Mouse (Mus musculus): ENCODE data around the gene Ecel1.
A peak's percentile ranks its signal among the peaks of the same experiment; 100 is the strongest.

The Ecel1 gene

DNA sequence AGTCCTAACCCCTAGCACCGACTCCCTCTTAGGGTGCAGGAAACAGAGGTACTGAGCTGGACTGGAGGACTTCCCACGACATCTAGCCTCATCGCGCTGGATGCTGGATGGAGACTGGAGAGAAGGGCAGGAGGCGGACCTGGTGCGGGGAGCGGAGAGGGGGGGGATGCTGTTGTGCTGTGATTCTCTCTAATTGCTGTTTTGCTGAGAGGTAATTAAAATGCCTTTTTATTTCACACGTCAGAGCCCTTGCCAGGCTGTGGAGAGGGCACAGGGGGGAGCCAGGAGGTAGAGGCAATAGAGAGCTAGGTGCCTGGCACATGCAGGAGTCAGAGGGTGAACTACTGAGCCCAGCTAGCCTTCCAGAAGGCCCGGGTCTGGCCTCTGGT, 8.5 kb upstream of the Ecel1 start:
- no peak for DNase-seq

DNA sequence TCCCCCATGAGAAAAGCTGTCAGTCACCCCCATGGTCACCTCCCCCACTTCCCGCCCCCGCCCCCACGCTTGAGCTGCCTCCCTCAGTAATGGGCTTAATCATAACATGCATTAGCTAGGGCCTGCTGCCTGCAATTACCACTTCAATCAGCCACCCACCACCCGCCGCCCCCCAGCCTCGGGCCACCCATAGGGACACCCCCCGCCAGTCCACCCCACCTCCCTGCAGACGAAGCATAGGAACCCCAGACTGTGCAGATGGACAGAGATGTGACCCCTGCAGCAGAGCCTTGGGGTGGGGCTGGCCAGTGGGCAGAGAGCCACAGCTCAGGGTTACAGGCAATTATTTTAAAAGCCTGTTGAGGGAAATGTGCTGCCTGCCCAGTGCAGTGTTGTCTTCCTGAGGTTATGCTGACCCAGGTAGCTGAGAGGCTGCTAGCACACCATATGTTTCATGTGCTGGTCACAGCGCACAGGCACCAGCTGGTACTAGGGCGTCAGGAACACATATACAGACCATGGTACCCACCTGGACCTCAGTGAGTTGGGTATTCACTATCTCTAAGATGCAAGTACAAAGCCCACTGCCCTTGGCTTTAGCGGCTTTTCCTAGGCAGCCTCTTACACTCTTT, 8.0 kb upstream of the Ecel1 start:
- no peak for DNase-seq

DNA sequence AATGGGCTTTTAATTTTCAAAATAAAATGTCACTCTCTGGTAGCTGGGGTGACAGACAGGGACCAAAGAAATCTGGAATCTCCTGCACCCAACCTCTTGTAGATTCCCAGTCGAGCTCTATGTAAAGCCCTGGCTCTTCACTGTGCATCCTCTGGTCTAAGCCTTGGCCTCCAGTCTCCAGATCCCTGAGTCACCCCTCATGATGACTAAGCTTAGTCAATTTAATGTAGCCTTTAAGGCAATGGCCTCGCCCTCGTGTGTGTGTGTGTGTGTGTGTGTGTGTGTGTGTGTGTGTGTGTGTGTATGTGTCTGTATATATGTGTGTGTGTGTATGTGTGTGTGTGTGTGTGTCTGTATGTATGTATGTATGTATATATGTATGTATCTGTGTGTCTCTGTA, 3.1 kb upstream of the Ecel1 start:
- DNase-seq: no peak

DNA sequence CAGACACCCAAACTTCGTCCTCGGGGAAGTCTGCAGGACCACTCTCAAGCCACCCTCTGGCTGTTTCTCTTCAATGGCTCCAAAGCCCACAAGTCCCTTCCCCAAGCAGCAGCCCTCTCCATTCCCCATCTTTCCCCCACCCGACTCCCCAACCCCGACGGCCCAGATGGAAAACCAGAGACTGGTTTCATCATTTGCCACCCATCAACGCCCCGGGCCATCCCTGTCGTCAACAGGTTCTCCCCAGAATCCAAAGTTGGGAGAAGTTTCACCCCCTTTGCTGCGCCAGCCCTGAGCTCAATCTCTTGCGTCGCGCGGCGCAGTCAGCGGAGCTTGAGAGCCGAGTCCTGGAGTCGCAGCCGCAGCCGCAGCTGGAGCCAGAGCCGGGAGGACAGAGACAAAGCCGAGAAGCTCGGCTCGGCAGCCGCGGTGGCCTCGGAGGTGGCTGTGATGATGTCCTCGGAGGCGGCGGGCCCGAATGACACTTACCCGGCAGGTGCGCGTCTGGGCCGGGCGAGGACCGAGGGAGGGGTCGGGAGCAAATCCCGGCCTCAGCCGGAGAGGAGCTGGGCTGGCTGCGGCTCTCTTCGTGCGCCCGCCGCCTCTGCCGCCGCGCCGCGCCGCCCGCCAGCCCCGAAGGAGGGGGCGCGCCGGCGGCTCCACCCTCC, 656 bp downstream of the Ecel1 start:
- no peak for DNase-seq

DNA sequence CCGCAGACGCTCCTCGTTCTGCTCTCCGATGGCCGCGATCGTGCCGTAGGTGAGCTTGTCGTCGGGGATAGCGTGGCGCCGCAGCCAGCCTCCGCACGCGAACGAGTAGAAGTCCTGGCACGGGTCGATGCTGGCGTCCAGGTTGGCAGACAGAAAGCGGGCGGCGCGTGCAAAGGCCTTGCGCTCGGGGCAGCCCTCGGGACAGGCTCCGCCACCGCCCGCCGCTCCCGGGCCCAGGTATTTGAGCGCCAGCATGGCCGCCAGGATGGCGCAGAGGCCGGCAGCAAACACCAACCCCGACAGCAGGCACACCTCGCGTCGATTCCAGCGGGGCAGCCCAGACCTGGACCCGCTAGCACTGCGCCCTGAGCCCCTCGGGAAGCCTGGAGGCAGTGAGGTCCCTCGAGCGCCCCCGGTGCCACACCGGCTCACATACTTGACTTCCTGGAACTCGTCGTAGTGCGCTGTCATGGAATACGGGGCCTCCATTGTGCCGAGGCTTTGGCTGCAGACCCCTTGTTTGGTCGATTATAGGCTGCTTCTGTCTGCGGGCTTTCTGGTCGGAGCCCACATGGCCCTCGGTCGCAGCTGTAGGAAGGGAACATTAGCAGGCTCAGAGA, 1.7 kb downstream of the Ecel1 start:
- no peak for DNase-seq

DNA sequence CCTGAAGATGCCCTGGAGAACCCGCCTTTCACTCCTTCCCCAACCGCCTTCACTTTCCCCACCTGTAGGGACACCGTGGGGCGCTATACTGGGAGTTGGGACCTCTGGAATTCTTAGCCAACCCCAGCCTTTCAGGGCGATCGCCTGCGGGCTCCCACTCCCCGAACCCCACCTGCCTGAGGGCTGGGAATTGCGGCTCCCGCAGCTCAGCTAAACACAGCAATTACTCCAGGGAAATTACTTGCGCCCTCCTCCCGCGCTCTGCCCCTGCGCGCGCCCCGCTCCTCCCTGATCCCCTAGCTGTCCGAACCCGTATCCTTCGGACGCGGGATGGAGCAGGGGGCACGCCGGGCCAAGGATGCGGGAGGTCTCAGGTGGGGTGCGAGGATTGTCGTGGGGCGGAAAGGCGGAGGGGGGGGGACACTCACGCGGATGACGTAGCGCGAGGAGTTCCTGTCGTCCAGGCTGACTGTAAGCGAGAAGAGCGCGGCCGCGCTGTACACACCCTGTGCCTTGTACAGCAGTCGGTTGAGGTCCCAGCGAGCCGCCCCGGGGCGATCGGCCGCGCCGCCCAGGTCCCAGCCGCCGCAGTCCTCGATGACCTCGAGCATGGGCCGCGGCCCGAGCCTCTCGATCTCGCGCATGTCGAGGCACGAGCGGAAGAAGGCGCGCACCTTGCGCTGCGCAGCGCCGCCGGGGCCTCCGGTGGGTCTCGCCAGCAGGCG, 2.4 kb downstream of the Ecel1 start:
- no peak for DNase-seq

DNA sequence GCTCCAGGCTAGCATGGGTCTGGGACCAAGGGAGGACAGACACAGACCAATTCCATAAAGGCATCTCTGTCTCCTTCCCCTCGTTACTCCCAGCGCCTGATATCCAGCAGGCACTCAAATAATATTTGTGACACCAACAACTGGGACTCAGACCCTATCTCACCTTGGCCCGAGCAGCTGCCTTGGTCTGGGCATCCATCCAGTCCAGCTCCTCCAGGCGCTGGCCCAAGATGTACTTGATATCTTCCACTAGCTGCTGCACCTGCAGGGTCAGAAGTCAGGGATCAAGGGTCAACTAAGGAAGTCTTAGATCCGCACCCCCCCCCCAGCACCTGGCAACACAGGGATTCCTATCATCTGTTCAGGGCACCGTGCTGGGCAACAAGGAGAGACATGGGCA, 5.0 kb downstream of the Ecel1 start:
- no peak for DNase-seq

DNA sequence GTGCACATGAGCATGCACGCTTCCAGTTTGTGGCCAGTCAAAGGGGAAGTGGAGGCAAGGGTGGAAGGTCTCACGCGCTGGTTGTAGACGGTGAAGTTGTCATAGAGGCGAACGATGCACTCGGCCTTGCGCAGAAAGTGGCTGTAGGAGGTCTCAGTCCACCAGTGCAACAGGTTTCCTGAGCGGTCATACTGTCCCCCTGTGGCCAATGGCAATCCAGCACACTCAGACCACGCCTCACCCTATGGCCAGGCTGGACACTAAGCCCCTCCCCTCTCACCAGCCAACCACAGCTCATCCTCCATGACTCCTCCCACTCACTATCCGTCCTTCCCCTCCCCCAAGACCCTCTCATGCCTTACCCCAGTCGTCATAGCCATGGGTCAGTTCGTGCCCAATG, 6.9 kb downstream of the Ecel1 start:
- DNase-seq: no peak

DNA sequence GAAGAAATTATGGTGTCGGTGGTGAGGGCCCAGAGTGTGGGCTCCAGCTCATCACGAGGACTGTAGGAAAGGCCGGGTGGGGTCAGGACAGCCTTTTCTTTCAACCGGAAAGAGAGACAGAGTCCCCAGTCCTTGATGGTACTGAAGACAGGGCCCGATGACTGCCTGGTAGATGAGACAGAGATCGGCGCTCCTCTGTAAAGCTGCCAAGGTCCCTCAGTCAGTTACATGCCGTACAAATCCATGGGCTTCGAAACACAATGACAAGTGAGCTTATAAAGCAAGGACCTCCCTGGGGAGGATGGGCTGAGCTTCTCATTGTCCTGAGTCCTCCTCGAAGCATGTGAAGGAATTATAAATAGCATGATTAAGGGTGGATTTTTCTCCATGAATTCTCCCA, 13.2 kb downstream of the Ecel1 start:
- DNase-seq: no peak

DNA sequence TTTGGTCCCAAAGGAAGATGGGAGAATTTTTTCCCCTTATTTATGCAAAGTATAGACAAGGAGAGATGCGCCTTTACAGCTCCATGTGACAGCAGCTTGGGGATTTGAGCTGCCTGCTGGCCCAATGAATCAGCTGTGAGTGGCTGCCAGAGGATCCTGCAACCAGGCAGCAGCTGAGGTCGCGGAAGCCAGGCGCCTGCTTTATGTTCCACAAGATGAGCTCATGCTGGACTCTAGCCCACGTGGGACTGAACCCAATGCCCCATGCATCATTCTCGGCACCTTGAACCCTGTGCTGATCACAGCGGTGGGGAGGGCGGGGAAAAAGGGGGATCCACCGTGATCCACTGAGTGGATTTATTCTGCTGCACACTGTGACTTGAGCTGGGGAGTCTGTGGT, 13.9 kb downstream of the Ecel1 start:
- no peak for DNase-seq

DNA sequence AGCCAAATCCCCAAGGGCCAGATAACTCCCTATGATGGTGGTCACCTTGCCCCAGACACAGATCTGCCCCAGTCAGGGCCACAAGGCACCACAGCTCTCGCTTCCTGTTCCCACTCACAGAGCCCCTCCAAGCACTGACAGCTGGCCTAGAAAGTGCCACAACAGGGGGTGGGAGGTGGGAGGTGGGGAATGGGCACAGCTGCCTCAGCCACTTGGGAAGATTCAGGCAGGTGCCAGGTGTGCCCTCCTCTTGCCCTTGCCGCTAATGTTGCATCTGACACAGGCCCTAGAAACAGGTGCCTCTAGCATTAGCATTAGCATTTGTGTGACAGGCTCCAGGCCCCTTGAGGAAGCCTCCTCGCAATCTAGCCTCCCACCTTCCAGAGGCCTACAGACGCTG, 14.8 kb downstream of the Ecel1 start:
- DNase-seq: no peak

DNA sequence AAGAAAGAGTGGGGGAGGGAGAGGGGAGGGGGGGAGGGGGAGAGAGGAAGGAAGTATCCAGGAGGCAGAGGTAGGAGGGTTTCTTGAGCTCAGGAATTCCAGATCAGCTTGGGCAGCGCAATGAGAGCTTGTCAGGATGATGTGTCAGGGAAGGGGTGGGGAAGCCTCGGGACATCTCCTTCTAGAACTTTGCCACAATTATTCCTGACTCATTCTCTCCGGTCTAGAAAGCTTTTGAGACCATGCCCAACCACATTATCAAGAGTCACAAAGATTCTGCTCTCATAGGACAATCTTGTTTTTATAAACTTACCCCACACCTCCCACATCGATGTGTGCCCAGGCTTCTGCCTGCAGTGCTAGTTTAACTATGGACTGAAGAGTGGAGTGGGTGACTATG, 24.5 kb downstream of the Ecel1 start:
- DNase-seq: no peak

DNA sequence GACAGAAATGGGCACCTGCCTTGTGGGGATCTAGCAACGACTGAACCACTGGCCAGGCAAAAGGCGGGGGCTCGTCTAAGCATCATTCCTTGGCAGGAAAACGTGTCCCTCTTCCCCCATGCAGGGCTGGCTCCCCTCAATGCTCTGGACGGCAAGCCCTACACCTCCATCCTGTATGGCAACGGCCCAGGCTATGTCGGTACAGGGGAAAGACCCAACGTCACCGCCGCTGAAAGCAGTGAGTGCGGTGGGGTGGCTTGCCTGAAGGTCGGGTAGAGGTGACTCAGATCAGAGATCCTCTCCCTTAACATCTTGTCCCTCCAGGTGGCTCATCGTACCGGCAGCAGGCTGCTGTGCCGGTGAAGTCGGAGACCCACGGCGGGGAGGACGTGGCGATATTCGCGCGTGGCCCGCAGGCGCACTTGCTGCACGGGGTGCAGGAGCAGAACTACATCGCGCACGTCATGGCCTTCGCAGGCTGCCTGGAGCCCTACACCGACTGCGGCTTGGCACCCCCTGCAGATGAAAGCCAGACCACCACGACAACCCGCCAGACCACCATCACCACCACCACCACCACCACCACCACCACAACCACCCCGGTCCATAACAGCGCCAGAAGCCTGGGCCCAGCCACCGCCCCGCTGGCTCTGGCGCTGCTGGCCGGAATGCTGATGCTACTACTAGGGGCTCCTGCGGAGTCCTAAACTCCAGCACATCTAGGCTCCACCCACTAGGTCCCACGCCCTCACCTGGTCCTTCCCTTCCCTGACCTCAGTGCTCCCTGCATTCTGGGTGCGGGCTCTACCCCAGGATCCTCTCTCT, 28.9 kb downstream of the Ecel1 start:
- no peak for DNase-seq

DNA sequence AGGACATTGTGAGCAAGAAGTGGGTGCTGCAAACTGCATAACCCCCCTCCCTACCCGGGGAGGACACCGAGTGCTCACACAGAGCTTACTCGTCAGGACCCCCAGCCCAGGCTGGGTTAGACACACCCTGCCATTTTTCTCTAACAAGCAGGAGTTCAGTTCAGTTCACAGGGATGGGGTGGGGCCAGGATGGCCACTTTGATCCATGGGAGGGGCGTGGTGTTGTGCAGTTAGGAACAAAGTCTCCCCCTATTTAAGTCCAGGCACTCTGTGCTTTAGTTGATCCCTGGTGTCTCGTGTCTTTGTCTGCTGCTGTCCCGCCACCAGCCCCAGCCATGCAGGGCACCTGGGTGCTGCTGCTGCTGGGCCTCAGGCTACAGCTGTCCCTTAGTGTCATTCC, 31.6 kb downstream of the Ecel1 start, which contains the start of gene Akp3:
Gene Akp3 (plus strand): TSS at position 301 of the 400 bp plus-strand sequence.
- no peak for DNase-seq

DNA sequence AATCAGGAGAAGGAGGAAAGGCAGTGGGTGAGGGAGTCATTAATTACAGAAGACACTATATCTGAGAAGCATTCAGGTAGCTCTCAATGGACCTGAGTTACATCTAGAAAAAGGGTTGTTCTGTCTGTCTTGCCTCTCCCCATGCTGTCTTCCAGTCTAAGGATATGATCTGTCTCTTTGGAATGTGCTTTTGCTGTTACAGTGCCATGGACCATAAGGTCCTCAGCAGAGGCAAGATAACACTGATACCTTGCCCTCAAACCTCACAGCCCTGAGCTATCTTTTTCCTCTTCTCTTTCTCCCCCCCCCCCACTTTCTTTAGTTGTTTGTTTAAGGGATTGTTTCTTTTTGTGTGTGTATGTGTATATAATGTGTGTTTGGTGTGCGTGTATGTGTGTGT, 41.5 kb downstream of the Ecel1 start:
- no peak for DNase-seq

DNA sequence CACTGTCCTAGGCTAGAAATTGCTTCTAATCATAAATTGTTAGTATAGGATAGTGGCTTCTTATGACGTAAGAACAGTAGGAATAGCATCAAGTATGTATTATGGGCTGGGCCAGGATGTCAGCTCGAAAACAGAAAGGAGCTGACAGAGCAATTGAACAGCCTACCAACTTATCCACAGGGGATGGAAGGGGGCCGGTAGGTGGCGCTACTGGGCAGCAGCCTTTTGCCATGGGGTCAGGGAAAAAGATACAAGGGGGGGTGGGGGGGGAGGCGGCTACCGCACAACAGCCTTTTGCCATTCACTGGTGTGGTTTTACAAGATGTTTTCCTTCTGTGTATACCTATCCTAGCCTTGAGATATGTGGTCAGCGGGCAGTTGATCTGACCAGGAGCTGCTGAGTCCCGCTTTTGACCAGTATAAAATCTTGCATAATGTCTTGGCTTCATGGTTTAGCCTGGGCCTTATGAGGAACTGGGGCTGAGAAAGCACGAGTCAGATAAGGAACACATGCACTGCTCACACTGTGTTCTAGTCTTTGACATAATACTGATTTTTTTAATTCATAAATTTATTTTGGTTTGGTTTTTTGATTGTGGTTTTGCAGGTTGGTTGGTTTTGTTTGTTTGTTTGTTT, 44.5 kb downstream of the Ecel1 start:
- DNase-seq: no peak

DNA sequence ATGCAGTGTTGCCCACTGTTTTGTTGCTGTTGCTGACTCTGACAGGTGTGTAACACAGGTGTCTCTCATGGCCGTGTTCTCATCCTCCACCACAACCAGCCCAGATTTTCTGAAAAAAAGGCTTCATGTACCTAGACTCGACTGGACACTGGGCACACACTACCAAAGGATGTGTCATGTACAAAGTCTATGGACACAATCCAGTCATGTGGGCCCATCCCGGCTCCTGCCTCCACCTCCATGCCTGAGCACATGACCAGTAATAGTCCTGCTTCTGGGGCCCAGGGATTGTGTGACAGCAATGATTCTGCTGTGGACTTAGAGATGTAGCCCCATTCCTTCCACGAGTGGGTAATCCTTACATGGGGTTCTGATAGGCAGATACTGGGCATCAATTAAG, 47.8 kb downstream of the Ecel1 start:
- no peak for DNase-seq

DNA sequence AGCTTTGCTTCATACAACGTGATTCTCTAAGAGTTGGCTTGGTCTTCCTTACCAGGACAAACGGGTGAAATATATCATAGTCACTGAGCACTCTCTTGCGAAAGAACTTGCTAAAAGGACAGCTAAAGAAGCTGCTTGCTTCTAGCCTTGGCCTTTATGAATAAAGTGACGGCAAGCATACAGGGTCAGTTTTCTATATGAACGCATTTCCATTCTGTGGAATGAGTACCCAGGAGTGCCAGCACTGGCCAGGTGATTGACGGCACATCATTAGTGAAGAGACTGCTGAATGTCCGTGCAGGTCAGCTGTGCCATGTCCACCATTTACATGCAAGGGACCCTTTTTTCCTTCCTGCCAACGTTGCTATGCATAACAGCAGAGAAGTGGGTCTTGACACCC, 49.8 kb downstream of the Ecel1 start:
- no peak for DNase-seq

DNA sequence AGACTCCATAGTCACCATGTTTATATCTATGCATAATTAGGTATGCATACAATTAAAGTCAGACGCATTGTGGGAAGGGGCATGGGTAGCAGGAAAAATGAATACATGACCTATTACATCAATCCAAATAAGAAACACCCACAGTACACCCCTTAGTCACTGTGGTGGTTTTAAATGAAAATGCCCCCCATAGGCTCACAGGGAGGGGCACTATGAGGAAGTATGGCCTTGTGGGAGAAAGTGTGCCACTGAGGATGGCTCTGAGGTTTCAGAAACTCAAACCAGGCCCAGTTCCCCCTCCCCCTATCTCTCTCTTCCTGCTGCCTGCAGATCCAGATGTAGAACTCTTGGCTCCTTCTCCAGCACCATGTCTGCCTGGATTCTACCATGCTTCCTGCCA, 52.4 kb downstream of the Ecel1 start:
- no peak for DNase-seq

DNA sequence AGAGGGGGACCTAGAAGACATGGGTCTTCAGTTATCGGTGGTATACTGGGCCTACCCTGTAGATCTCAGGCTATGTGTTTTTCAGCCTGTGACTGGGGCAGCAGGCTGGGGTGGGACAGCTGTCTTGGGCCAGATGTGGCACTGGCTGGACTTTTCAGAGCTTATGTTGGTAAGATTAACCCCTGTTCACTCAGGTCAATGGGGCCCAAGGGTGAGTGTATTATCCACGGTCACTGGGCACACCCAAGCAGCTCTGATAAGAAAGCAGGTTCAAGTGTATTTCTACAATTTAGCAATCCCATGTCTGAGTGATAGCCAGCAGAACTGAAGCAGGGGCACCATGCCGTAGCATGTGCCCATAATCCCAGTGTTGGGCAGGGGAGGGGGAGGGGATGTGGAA, 54.2 kb downstream of the Ecel1 start:
- DNase-seq: no peak

DNA sequence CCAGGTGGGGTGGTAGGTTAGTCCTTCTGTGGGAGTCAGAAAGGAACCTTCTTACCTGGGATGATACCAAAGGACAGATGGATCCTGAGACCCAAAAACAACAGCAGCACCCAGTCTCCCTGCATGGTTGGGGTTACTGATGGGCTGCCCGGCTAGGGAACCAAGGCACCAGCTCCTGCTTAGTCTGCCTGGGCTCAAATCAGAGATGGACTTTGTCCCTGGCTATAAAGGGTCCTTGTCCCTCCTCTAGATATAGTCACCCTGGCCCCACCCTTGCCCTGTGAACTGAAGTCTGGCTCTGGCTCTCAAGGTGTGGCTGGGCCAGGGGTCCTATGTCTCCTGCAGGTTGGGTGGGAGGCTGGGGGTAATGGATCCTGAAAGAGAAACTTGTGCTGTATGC, 54.9 kb downstream of the Ecel1 start, which contains the start of gene Alpi:
Gene Alpi (minus strand): TSS at position 196 of the 400 bp plus-strand sequence.
- no peak for DNase-seq

DNA sequence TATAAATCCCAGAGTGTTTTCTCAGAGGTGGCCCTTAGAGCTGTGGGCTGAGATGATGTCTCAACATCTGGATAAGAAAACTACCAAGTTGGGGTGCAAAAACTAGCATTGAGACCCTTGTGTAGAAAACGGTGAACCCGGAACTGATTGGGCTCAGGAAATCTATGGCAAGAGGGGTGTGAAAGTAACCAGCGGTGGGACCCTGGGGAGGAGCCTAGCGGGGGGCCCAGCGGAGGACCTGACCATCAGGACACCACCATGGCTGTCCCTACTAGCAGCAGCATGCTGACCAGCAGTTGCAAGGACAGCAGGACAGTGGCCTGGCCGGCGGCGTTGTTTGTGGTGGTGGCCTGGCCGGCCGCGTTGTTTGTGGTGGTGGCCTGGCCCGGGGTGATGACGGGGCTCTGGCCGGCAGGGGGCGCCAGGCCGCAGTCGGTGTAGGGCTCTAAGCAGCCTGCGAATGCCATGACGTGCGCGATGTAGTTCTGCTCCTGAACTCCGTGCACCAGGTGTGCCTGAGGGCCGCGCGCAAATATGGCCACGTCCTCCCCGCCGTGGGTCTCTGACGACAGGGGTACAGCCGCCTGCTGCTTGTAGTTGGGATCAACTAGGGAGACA, 57.9 kb downstream of the Ecel1 start:
- peak; percentile 16 for DNase-seq
